Mouse (Mus musculus) common myeloid progenitor, adult 5-6 weeks (primary cell): ENCODE measurements around the gene Akna. TPM values are rescaled to one million over a fixed set of nuclear protein-coding genes. Genes with fewer than 3 reads are reported as not detected.

ENCODE experiments used
- ATAC-seq: replicated peaks from 2 replicates; pipeline ENCODE4 v1.8.0; 2016; ENCODE audit warnings: low read depth, mild to moderate bottlenecking, moderate TSS enrichment, inconsistent platforms; ENCODE audit not compliant: poor library complexity, severe bottlenecking
- total RNA-seq: library from RNA; stranded (forward); fragments of 200-1000, 187-1606 nt; gene quantifications from 2 replicates; pipeline ENCODE4 v1.2.3, GENCODE M21; 2017

Akna gene
- 10.0 and 13.8 TPM in 2 replicates for total RNA-seq

DNA sequence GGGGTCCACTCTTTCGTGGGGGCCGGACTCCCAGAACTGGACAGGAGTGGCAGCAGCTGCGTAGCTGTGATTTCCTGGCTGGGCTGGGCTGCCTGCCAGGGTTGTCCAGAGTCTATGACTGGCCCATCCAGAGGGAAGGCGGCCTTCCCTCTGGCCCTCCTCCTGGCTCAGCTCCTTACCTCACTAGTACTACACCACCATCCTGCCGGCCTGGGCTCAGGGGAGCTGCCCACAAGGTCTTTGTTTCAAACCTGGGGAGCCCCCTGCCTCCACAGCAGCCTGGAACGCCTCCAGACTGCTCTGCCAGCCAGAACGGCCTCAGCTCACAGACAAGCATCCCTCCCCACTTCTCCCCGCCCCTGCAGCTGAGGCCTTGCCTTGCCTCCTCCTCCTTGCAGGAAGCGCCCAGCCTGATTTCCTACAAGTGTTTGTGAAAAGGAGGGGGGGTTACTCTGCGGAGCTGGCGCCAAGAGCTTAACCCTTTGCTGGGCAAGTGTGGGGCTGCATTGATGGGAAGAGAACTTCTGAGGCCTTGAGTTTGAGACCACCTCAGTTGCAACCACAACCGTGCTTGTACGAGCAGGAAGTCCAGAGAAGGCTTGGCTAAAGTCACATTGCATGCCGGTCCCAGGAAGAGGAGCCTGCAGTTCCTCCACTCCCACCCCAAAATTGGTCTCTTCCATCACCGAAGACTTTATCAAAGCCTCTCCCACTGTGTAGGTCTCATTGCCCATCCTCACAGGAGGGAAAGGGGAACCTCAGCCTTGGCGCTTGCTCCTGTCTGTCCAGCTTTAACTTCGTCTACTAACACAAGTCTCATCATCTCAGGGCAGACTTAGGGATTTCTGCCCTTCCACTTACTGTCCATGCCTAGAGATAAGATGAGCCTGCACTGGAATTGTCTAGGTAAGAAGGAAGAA lies at the start of gene Akna:
Akna (minus strand) TSS at position 315 of the 920 bp plus-strand sequence.
- peak; percentile 30 for ATAC-seq

DNA sequence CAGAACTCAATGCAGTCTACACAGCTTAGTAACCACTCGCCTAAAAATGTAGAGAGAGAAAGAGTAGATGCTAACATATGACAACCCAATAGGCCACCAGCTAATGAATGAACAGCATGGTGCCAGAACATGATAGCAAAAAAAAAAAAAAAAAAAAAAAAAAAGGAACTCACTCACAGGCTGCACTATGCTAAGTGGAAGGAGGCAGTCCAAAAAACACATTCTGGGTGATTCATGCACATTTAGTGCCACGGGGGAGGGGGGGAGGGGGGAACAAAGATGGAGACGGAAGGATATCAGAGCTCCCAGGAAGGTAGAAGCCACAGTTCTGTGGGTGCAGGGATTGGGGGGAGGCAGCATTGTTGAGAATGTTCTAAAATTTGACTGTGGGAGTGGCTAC lies 49.4 kb upstream of the Akna start:
- ATAC-seq = no peak

GRCm38 (mm10) chr4:63450551-63450950 lies 47.4 kb upstream of the Akna start:
- ATAC-seq = no peak

GRCm38 (mm10) chr4:63444362-63445066 lies 41.4 kb upstream of the Akna start:
- ATAC-seq = no peak

DNA sequence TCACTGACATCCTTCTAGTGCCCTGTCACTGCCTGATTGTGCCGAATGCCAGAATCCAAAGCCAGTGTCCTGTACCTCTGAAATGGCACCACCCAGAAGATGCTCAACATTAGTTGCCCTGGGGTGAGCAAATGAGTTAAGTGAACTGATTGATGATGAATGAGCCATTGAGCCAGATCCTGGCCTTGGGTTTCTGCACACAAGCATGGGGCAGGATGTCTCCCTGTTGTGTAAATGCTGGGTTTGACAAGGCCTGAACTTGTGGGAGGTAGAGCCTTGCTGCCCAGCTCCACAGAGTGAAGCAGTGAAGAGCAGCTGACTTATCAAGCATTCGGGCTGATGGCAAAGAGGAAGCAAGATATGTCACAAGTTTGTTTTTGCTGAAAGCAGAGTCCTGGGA lies 39.9 kb upstream of the Akna start:
- no peak for ATAC-seq

GRCm38 (mm10) chr4:63441616-63442015 lies 38.5 kb upstream of the Akna start:
- no peak for ATAC-seq

- no peak for ATAC-seq
These were observed 37.1 kb upstream of the Akna start for GRCm38 (mm10) chr4:63440262-63440661.

- no peak for ATAC-seq
These were observed 34.8 kb upstream of the Akna start for GRCm38 (mm10) chr4:63437968-63438367.

DNA sequence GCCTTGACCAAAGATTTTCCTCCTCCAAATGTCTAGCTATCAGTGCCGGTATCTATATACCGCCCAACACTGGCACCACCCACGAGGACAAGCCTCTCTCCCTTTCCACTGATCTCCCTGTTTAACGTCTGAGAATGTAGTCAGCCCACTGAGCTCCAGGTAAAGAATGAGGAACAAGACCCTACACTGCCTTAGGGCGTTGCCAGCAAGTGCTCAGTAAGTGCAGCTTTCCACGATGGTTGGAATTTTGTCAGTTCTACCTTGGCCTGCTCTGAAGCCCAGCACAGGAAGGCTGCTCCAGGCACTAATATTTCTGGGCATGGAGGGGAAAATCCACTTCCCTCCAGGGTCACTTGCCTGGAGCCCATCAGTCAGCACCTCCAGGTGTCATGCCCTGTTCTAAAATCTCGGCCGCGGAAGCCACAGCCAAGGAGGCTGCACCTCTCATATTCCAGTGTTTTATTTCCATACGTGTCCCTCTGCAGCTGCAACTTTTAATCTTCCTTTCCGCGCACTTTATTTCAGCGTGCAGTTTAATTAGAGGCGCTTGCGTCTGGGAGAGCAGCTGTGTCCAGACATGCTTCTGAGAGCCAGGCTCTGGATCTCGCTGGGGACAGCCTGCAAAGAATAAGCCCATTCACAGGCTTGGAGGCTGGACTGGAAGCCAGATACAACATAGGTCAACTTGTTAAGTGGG lies 34.1 kb upstream of the Akna start:
- ATAC-seq = no peak

DNA sequence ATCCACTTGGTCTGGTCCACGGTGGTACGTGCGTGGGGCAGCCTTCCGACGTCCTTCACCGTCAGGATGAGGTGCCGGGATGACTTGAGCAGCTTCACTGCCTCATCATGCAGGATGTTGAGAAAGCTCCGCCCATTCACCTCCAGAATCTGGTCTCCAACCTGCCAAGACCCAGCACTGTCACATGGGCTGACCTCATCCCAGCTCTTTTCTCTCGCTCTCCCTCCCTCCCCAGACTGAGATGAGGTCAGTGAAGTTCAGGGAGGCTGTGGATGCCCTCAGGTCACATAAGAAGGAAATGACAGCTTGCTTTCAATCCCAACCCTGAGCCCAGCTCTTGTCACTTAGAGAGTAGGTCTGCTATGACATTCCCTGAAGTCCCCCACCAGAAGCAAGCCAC lies 32.2 kb upstream of the Akna start:
- ATAC-seq = no peak

DNA sequence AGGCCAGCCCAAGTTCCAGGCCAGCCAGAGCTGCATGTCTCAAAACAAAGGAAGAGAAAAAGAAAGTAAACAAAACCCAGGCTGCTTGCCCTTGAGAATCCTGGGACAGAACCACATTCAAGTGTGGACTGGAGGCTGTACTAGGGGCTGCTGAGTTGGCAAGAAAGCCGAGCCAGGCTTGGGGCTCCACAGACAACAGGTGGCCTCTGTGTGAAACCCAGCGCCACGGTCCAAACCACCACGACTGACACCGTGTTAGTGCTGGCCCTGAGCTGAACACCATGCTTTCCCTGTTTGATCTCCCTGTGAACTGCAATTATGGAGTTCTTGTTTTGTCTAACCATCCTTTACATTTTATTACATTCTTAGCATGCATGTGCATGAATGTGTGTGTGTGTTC lies 27.9 kb upstream of the Akna start:
- no peak for ATAC-seq

- ATAC-seq = no peak
These were observed 27.2 kb upstream of the Akna start for GRCm38 (mm10) chr4:63430357-63430756.

GRCm38 (mm10) chr4:63426308-63426707 lies 23.2 kb upstream of the Akna start:
- no peak for ATAC-seq

DNA sequence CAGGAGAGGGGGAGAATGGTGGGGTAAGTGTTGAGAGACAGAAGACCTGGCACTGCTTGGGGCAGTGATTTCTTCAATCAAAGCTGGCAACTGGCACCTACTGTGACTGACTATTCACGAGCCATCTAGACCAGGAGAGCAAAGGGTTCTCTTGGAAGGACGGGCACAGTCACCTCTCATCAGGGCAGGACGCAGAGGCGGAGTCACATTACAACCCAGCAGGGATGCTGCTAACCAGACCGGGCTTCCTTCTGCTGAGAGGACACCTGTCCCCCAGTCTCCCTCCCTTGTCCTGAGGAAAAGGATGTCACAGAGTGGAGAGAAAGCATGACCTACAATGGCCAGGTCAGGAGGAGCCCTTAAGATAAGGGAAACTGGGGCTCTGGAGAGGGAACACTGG lies 20.7 kb upstream of the Akna start:
- no peak for ATAC-seq

GRCm38 (mm10) chr4:63423231-63423630 lies 20.1 kb upstream of the Akna start:
- ATAC-seq = no peak

- ATAC-seq = no peak
These were observed 17.2 kb upstream of the Akna start for GRCm38 (mm10) chr4:63420143-63420920.

- ATAC-seq = no peak
These were observed 15.1 kb upstream of the Akna start for GRCm38 (mm10) chr4:63418270-63418669.

GRCm38 (mm10) chr4:63417318-63417957 lies 14.3 kb upstream of the Akna start:
- peak; percentile 89 for ATAC-seq

- ATAC-seq = no peak
These were observed 11.8 kb upstream of the Akna start for GRCm38 (mm10) chr4:63414951-63415350.

- ATAC-seq = no peak
These were observed 8.1 kb upstream of the Akna start for GRCm38 (mm10) chr4:63411222-63411621.
